9 mouse cellular contexts compared by ENCODE assay signal in the genomic region with DNA sequence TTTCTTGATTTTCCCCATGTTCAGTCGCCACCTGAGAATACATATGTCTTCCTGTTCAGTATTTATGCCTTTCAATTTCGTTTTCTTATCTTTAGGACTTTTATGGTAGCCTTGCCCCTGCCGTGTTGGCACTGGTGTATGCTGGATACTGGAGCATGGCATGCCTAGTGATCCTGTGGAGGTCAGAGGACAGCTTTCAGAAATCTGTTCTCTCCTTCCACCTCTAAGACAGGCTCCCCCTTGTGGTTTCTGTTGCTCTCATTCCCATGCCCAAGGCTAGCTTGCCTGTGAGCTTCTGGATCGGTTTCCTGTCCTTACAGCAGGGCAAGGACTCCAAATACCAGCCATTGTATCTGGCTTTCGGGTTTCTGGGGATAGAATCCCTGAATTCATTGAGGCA. TPM values are rescaled to one million over a fixed set of nuclear protein-coding genes. Genes with fewer than 3 reads are reported as not detected.
DNase-seq lines count a peak whose midpoint lies in the region.
"Had no signal": no experiment of that assay in that cellular context is flagged by ENCODE, and none has a peak within 500 bp of the region (broad histone marks: within the 10 kb centered on the region; RNA-seq: fewer than 3 reads in every experiment).

No protein-coding gene starts in this region.

- peaks cover 8% of the 10 kb centered on the region for H3K36me3 ChIP-seq in embryonic facial prominence, embryonic 10.5 days (replicated peaks)
- H3K36me3 ChIP-seq: liver, embryonic 13.5 days had no signal

- intact Hi-C loops in left cerebral cortex, postnatal 4 days (cut with DNase I) = no loop called here
- intact Hi-C loops in left cerebral cortex, postnatal 14 days (cut with DNase I) = no loop called here

- DNase-seq in left cerebral cortex, postnatal 4 days = peak; percentile 21
- no peak for DNase-seq in left cerebral cortex, postnatal 14 days (ENCODE audit: low spot score in 2 of 2)
- peak; percentile 77 for DNase-seq in R1 (ENCODE audit: low read depth, low spot score)
- DNase-seq in embryonic facial prominence, embryonic 10.5 days (ENCODE audit: low spot score) = peak; percentile 49
- peak; percentile 32 for DNase-seq in lung, postnatal 36 days
- no peak for DNase-seq in layer of hippocampus, adult 8-10 months (ENCODE audit: low spot score in 2 of 2)
- no peak for DNase-seq in layer of hippocampus, postnatal 14 days (ENCODE audit: low spot score in 2 of 2)
- no peak for DNase-seq in spleen, postnatal 14 days (ENCODE audit: low spot score in 2 of 2)
- DNase-seq: liver, embryonic 13.5 days had no signal

- WGBS in embryonic facial prominence, embryonic 10.5 days = 35% methylated on average over 5 of the region's 5 CpGs

- no peaks in the 10 kb centered on the region for H3K9me3 ChIP-seq in embryonic facial prominence, embryonic 10.5 days
- H3K9me3 ChIP-seq: liver, embryonic 13.5 days had no signal

- peaks cover 3% of the 10 kb centered on the region; the same call in 1 of the 2 replicates for H3K4me1 ChIP-seq in embryonic facial prominence, embryonic 10.5 days
- H3K4me1 ChIP-seq: liver, embryonic 13.5 days had no signal

- H3K27ac ChIP-seq in embryonic facial prominence, embryonic 10.5 days (replicated peaks) = no peak overlapping the region
- H3K27ac ChIP-seq: liver, embryonic 13.5 days had no signal

- H3K4me3 ChIP-seq in embryonic facial prominence, embryonic 10.5 days = no peak overlapping the region
- H3K4me3 ChIP-seq: liver, embryonic 13.5 days had no signal

- H3K27me3 ChIP-seq in embryonic facial prominence, embryonic 10.5 days (replicated peaks; ENCODE audit: low read depth, poor library complexity, severe bottlenecking) = no peaks in the 10 kb centered on the region

RNA-seq across cellular contexts. Expression of gene Tfdp1, which starts 12.0 kb away (rescaled TPM):
- 10 to 100 TPM; 82.6 to 88.1 TPM for total RNA-seq in left cerebral cortex, postnatal 4 days (2021)
- total RNA-seq in left cerebral cortex, postnatal 14 days (2021) = 10 to 100 TPM; 59.4 to 65.9 TPM
- 182 and 193 TPM in 2 replicates for polyA plus RNA-seq in embryonic facial prominence, embryonic 10.5 days (2016; fragmentation: Nextera tagmentation; extraction: Ambion mirVana)
- total RNA-seq in layer of hippocampus, adult 8-10 months (2022) = 10 to 100 TPM; 58.4 to 71.6 (median 67.4) TPM
- 10 to 100 TPM; 64.8 to 71.4 TPM for total RNA-seq in layer of hippocampus, postnatal 14 days (2021)

RNA-seq across cellular contexts. Expression of gene Tmco3, which starts 38.6 kb away (rescaled TPM):
- 10 to 100 TPM; 38.4 to 42.9 TPM for total RNA-seq in left cerebral cortex, postnatal 4 days (2021)
- total RNA-seq in left cerebral cortex, postnatal 14 days (2021) = 10 to 100 TPM; 46.9 to 53.1 TPM
- 33.7 and 37.8 TPM in 2 replicates for polyA plus RNA-seq in embryonic facial prominence, embryonic 10.5 days (2016; fragmentation: Nextera tagmentation; extraction: Ambion mirVana)
- total RNA-seq in layer of hippocampus, adult 8-10 months (2022) = 10 to 100 TPM; 45.3 to 53.0 (median 49.2) TPM
- total RNA-seq in layer of hippocampus, postnatal 14 days (2021) = 10 to 100 TPM; 47.1 to 49.9 TPM

RNA-seq across cellular contexts. Expression of gene Dcun1d2, which starts 38.7 kb away (rescaled TPM):
- total RNA-seq in left cerebral cortex, postnatal 4 days (2021) = 10 to 100 TPM; 27.6 to 31.2 TPM
- total RNA-seq in left cerebral cortex, postnatal 14 days (2021) = 10 to 100 TPM; 27.7 to 31.2 TPM
- 22.5 and 23.7 TPM in 2 replicates for polyA plus RNA-seq in embryonic facial prominence, embryonic 10.5 days (2016; fragmentation: Nextera tagmentation; extraction: Ambion mirVana)
- total RNA-seq in layer of hippocampus, adult 8-10 months (2022) = 10 to 100 TPM; 35.8 to 39.8 (median 38.4) TPM
- total RNA-seq in layer of hippocampus, postnatal 14 days (2021) = 10 to 100 TPM; 29.3 to 31.1 TPM

Comparison
In these comparisons a context has a peak if more than half of its experiments do, and no peak if none do; other contexts are left out.
1. DNase-seq: peak in left cerebral cortex, postnatal 4 days (single experiment), R1 (single experiment), embryonic facial prominence, embryonic 10.5 days (single experiment) and lung, postnatal 36 days (single experiment); none in left cerebral cortex, postnatal 14 days (0 of 2), layer of hippocampus, adult 8-10 months (0 of 2), layer of hippocampus, postnatal 14 days (0 of 2) and spleen, postnatal 14 days (0 of 2).